Mouse (Mus musculus) lung, postnatal 36 days (tissue): ENCODE measurements at regions not wholly inside any gene's neighbourhood (a gene's known extent, or its start where the extent isn't known, plus 50 kb on each side); places are given as distances from the start of the nearest gene placed in this dataset.

Experiments used
- DNase-seq: peaks from one replicate; pipeline ENCODE4 v3.0.0; 2022; ENCODE audit warnings: mixed read lengths

DNA sequence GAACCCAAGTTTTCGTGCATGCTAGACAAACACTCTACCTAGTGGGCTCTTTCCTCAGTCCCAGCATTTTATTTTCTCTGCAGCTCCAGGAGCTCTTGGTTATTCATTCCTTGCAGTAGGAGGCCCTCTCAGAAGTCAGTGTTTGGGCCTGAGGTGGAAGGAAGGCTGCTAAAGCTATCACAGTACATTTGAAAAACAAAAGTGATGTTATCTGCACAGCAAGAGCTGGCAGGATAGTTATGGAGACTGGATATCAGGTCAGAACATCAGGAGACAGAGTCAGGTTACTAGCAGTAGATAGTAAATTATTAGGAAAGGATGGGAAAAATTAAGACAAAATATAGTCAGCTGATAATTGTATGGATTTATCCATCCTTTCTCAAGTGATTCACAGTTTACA lies 152.2 kb downstream of the Mtx2 start:
- no peak for DNase-seq

DNA sequence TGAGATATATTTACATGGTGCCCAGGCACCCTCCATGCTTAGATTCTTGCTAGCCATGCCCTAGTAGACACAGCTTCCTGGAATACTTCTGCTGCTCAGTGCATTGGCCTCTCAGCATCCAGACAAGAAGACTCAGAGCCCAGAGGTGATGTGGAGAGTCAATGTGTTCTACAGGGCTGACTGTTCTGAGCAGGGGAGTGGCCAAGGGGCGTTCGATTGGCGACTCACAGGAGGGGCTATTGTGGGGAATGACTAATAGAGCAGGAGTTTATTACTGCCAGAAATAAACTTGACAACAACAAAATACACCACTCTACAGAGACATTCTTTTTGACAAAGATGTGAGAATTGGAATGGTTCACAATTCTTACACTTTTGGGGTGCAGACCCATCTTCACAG lies 156.3 kb downstream of the Mtx2 start:
- no peak for DNase-seq

GRCm38 (mm10) chr2:74993802-74994201 lies 168.2 kb downstream of the Mtx2 start:
- no peak for DNase-seq

DNA sequence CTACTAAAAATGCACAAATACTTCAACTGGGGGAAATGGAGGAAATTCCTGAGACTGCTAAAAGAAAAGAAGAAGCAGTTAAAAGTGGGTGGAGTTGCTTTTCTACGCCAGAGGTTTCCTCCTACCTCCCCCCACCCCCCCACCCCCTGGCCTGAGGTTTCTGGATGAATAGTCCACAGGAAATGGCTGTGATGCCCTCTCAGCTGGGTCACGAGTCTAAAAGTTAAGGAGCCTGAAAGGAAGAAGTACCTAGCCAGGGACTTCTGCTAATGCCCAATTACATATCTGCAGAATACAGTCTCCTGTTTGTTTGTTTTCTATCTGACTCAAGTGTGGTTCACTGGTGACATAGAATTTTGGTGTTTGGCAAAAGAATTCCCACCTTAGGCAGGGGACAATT lies 169.4 kb downstream of the Mtx2 start:
- no peak for DNase-seq

DNA sequence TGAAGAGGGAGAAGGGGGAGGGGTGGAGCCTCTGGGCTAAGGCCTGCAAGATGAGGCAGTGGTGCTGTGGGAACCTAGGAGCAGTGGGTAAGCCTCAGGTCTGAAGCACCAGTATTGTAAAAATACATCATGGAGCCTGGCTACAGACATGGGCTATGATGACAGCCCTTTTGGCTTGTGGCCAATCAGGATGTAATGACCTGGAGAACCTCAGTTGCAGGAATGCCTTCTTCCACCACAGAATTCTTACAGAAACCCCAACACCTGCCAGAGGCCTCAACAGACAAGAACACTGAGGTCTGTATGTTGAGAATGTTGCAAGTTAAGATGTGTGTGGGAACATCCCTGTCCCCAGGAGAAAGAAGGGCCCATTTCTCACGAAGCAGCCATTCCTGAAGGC lies 172.1 kb downstream of the Mtx2 start:
- DNase-seq: no peak

GRCm38 (mm10) chr2:75000368-75000796 lies 174.8 kb downstream of the Mtx2 start:
- peak; percentile 13 for DNase-seq

DNA sequence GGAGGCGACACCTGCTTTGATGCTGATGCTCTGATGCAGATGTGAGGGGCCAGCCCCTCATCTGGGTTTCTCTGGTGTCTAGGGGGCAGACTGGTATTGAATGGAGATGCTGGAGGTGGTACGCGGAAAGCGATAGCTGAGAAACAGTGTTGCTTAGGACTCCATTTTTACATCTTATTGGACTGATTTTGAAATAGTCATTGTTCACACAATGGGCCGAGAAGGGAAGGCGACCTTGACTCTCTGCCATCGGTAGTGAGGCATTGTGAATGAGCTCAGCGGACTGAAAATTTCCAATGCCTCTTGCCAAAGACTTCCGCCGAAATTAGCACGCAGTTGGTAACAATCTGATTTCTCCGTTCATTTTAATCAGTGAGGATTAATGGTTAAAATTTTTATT lies 177.0 kb downstream of the Mtx2 start:
- peak; percentile 31 for DNase-seq

- peak; percentile 55 for DNase-seq
Observed at GRCm38 (mm10) chr2:75008116-75008515, 182.5 kb downstream of the Mtx2 start.

GRCm38 (mm10) chr2:75010647-75011046 lies 185.0 kb downstream of the Mtx2 start:
- DNase-seq: no peak

GRCm38 (mm10) chr2:75012046-75012445 lies 186.4 kb downstream of the Mtx2 start:
- DNase-seq: peak; percentile 33

- DNase-seq: no peak
Observed at GRCm38 (mm10) chr2:75014994-75015728, 189.6 kb downstream of the Mtx2 start.

DNA sequence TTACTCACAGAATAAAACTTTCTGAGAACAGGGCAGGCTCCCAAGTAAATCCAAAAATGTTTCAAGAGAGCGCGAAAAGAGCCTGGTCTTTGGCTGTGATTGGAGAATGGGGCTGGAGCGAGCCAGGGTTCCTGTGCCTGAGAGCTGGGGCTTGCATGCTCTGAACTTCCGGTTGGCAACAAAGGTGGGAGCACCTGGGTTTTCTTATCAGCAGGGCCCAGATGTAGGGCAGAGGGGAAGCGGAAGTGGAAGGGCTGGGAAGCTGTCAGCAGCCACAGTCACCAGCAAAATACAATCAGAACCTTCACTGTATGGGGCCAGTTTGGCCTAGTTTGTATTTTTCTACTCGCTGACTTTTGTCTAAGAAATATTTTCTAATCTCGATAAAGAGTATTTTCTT lies 193.9 kb downstream of the Mtx2 start:
- no peak for DNase-seq

DNA sequence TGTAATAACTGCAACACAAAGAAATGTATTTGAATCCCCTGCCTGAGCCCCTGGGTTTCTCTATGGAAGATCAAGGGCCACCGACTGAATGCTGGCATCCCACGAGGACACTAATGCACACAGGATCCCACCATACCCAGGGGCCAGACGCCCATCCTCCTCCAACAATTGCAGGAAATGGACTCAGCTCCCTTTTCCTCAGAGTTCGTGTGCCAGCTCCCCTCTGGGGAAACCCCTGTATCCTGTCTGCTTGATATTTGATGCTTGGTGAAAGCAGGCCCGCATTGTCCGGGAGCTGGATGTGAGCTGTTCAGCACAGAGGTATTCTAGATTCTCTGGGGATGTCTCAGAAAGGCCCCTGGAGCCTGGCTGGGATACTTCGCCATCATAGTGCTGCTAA lies 196.0 kb downstream of the Mtx2 start:
- peak; percentile 35 for DNase-seq

DNA sequence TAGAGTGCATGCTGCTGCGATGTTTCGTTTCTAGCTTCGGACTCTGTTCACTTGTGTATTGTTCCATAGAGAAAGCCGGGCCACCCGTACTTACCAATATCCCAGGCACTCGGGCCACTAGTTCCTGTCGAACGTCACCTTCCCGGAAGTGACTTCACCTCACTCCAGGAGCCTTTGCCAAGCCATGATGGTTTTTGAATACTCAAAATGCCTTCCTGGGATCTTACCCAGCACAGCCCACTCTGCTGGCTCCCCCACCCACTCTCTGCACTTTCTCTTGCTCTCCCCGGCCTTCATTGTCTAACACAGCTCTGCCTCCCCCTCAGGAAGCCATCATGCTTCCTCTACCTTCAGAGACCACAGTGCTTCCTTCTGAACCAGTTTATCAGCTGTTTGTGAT lies 202.5 kb downstream of the Mtx2 start:
- DNase-seq: no peak

DNA sequence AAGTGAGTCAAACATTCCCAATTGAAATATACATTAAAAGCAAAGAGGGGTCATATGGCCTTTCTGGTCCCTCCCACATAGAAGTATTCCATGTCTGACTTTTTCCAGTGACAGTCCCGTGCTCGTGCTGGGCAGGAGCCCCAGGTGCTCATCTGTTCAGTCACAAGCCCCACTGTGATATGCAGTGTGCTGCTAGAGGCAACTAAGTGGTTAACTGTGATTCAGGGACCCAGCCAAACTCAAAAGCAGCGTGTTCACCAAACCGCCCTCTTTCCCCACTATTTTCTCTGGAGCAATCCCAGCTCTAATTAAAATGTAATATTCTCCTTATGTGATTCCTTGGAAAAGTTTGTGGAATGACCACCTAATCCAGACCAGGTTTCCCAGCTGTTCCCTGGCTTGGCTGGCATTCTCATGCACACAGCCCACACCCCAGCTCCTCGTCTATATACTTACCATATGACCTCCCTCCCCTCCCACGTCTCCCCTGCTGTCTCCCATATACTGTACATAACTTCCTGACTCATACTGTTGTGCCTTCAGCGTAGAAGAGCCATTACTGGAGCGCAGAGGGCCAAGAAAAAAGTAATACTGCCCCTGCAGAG lies 203.6 kb downstream of the Mtx2 start:
- no peak for DNase-seq

- no peak for DNase-seq
Observed at GRCm38 (mm10) chr2:75034708-75035107, 209.1 kb downstream of the Mtx2 start.

DNA sequence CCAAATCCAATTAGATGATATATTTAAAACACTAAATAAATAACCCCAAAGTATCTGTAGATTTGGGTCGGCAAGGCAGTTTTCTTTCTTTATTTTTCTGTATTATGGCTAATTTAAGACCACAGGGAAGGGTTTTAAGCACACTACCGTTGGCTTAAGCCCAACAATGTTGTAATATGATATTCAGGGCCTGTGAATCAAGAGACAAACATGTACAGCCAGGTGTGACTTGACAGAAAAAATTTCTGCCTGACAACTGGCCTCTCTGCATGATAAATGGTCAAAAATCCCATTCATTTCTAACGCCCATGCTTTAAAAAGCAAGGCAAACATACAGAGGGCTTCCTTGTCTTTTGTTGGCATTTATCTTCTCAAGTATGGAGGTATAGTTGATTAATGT lies 213.5 kb downstream of the Mtx2 start:
- no peak for DNase-seq

DNA sequence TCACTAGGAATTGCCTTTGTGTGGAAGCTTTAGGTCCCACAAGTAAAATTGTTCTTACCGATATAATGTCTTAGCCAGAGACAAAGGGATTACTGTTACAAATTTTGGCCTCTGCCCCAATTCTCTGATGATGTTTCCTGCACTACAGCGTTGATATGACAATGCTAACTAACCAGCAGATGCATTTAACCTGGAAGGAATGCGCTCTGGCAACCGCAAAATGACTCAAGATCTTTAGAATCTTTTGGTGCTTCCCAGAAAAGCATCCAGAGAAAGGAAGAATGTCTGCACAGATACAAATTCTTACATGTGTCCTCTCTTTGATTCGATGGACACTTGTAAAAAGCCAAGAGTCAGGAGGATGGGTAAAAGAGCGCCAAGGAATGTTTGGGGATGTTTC lies 221.3 kb downstream of the Mtx2 start:
- DNase-seq: no peak

- no peak for DNase-seq
Observed at GRCm38 (mm10) chr2:75048071-75048470, 222.5 kb downstream of the Mtx2 start.

DNA sequence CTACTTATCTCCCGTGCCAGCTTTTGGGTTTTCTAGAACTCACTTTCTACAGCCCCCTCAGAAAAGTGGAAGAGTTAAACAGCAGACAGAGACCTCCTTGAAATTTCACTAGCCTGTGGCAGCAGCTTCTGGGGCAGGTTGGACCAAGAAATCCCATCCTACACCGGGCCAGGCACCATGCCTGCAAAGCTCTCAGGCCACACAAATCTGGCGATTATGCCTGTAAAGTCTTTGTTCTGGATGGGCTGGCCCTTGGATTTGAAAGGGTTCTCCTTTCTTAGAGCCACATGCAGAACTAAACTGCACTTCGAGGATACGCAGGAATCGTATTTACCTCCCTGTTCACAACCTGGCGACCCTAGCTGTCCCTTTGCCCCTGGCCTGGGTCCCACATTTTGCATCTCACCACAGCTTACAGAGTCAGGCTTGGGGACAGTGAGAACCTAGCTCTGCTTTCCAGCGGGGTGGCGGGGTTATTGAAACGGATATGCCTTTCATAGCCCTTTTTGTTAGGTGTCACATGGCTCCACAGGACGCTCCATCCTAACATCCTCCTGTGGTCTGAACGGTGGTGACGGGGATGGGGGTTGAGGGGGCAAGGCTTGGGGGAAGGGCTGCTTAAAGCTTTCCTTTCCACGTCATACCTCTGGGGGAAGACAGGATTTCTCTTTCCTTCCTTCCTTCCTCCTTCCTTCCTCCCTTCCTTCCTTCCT lies 229.0 kb downstream of the Mtx2 start:
- DNase-seq: peak; percentile 4

DNA sequence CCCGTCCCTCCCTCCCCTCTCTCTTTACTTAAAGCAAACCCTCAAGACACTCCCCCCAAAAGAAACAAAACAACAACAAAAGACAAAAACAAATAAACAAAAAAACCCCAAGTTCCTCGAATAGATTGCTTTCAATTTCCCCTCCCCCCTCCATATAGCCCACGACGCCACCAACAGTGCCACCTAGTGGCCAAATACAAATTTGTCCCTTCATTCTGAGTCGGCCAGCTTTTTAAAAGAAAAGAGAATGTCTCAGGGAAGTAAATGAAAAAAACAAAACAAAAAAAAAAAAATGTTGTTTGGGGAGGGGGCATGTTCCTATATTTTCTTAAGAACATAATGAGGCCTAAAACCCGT lies 229.6 kb downstream of the Mtx2 start:
- peak; percentile 65 for DNase-seq

GRCm38 (mm10) chr2:75061009-75061408 lies 235.4 kb downstream of the Mtx2 start:
- DNase-seq: no peak

- no peak for DNase-seq
Observed at GRCm38 (mm10) chr2:75061456-75062188, 236.0 kb downstream of the Mtx2 start.

DNA sequence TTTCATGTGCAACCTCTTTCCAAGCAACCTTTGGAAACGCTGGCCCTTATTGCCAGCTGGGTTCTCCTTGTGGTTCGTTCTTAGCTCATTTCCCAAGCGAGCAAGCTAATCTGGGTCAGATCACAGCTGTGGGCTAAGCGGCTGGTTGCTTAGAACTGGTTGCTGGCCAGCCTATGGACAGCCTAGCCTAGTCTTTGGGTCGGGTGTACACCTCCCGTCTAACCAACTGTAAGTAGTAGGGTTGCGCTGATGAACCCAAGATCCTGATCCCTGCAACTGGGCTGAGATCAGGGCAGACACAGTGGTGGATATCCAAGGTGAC lies 236.5 kb downstream of the Mtx2 start:
- DNase-seq: no peak
